Mouse (Mus musculus) C2C12 (cell line): ENCODE results near the gene Stx6.

Experiments used
- CEBPB ChIP-seq: IDR thresholded peaks from one replicate; pipeline ENCODE4 v1.6.1; 2011; ENCODE audit warnings: low read depth, mild to moderate bottlenecking, control low read depth, moderate library complexity
- CTCF ChIP-seq: IDR thresholded peaks from one replicate; pipeline ENCODE4 v1.5.1; 2011; ENCODE audit not compliant: control insufficient read depth, insufficient read depth, insufficient read length
- FOSL1 ChIP-seq: IDR thresholded peaks from one replicate; pipeline ENCODE4 v1.8.0; 2011; ENCODE audit warnings: mild to moderate bottlenecking, low read length; ENCODE audit not compliant: poor library complexity, insufficient read depth, severe bottlenecking
- MAX ChIP-seq: IDR thresholded peaks from one replicate; pipeline ENCODE4 v1.6.1; 2011; ENCODE audit warnings: mild to moderate bottlenecking, control low read depth
- MYOD1 ChIP-seq: IDR thresholded peaks from one replicate; pipeline ENCODE4 v1.6.1; 2011; ENCODE audit warnings: low read depth; ENCODE audit not compliant: control insufficient read depth, insufficient read length
- MYOG ChIP-seq: IDR thresholded peaks from one replicate; pipeline ENCODE4 v1.6.1; 2011; ENCODE audit not compliant: control insufficient read depth, insufficient read length; ENCODE audit errors: extremely low read depth
- USF1 ChIP-seq: IDR thresholded peaks from one replicate; pipeline ENCODE4 v1.6.1; 2011; ENCODE audit warnings: low read depth, mild to moderate bottlenecking, control low read depth, moderate library complexity

GRCm38 (mm10) chr1:155153906-155154305, 4.6 kb upstream of the Stx6 start:
- TF ChIP-seq CTCF, result no peak
- TF ChIP-seq MAX, result no peak
- no peak for TF ChIP-seq CEBPB
- no peak for TF ChIP-seq MYOD1
- no peak for TF ChIP-seq FOSL1
- TF ChIP-seq USF1, result no peak
- TF ChIP-seq MYOG, result no peak
